Comparison of ENCODE assay signal across 7 mouse cellular contexts in the genomic region with DNA sequence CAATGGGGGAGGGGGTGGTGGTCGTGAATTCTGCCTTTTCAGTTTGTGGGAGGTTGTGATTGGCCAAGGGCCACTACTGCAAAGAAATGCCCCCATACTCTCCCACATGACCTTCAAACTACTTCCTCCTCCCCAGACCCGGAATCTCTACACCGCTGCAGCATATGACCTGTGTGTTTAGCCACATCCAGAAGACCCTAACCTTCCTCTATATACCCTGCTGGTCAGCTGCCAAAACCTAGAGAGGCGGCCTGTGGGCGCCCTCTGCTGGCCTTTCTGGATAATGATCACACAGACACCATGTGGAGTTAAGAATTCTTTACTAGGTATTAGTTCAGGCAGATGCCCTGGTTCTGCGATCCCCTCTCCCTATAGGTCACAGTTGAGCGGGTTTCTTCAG. TPM values are rescaled to one million over a fixed set of nuclear protein-coding genes. Genes with fewer than 3 reads are reported as not detected.
DNase-seq lines count a peak whose midpoint lies in the region; ATAC-seq and TF ChIP-seq lines count a peak whose summit lies in the region.

No protein-coding gene starts in this region.

- H3K9ac ChIP-seq in ES-E14 (ENCODE audit: insufficient read depth, low read depth, low read length, poor library complexity, severe bottlenecking), result no peak overlapping the region
- no peak overlapping the region for H3K9ac ChIP-seq in forebrain, embryonic 11.5 days (ENCODE audit: low read length)
- H3K9ac ChIP-seq in hindbrain, embryonic 11.5 days (ENCODE audit: low read depth, low read length), result no peak overlapping the region

- H3K4me1 ChIP-seq in ES-E14 (ENCODE audit: control insufficient read depth in 2 of 2, insufficient read depth in 2 of 2, low read length in 2 of 2, poor library complexity in 1 of 2), result no peaks in the 10 kb centered on the region; a peak in 1 of 4 replicates
- H3K4me1 ChIP-seq in forebrain, embryonic 11.5 days (replicated peaks; ENCODE audit: control insufficient read depth, insufficient read depth, low read length), result no peaks in the 10 kb centered on the region
- no peaks in the 10 kb centered on the region for H3K4me1 ChIP-seq in hindbrain, embryonic 11.5 days (replicated peaks; ENCODE audit: control insufficient read depth, insufficient read depth, low read length)

- no peak overlapping the region for H3K4me3 ChIP-seq in ES-E14 (ENCODE audit: insufficient read depth in 1 of 2, low read depth in 1 of 2, low read length in 2 of 2, poor library complexity in 1 of 2, severe bottlenecking in 1 of 2)
- no peak overlapping the region for H3K4me3 ChIP-seq in forebrain, embryonic 11.5 days (ENCODE audit: low read depth, low read length)
- no peak overlapping the region for H3K4me3 ChIP-seq in hindbrain, embryonic 11.5 days (ENCODE audit: low read depth, low read length)

- no peaks in the 10 kb centered on the region for H3K27me3 ChIP-seq in forebrain, embryonic 11.5 days (ENCODE audit: control insufficient read depth, insufficient read depth, low read length)
- no peaks in the 10 kb centered on the region for H3K27me3 ChIP-seq in hindbrain, embryonic 11.5 days (ENCODE audit: control insufficient read depth, insufficient read depth, low read length)

- H3K36me3 ChIP-seq in ES-E14 (ENCODE audit: control insufficient read depth, insufficient read depth, low read length, poor library complexity, severe bottlenecking), result peaks cover 16% of the 10 kb centered on the region
- no peaks in the 10 kb centered on the region; the same call in 1 of the 2 replicates for H3K36me3 ChIP-seq in forebrain, embryonic 11.5 days (ENCODE audit: control insufficient read depth, insufficient read depth, low read length)
- no peaks in the 10 kb centered on the region; the same call in 1 of the 2 replicates for H3K36me3 ChIP-seq in hindbrain, embryonic 11.5 days (ENCODE audit: control insufficient read depth, insufficient read depth, low read length)

- H3K27ac ChIP-seq in ES-E14 (ENCODE audit: insufficient read depth, low read depth, low read length, poor library complexity, severe bottlenecking), result no peak overlapping the region
- no peak overlapping the region for H3K27ac ChIP-seq in forebrain, embryonic 11.5 days (ENCODE audit: low read depth, low read length)
- H3K27ac ChIP-seq in hindbrain, embryonic 11.5 days (ENCODE audit: low read depth, low read length), result no peak overlapping the region

- no peak overlapping the region for H3K4me2 ChIP-seq in forebrain, embryonic 11.5 days (ENCODE audit: low read depth, low read length, severe bottlenecking)
- H3K4me2 ChIP-seq in hindbrain, embryonic 11.5 days (replicated peaks; ENCODE audit: low read depth, low read length), result no peak overlapping the region

- 40% methylated on average over 7 of the region's 7 CpGs for WGBS in forebrain, embryonic 11.5 days
- 41% methylated on average over 7 of the region's 7 CpGs for WGBS in hindbrain, embryonic 11.5 days

- peak; percentile 77 for ATAC-seq in forebrain, embryonic 11.5 days (replicated peaks; ENCODE audit: low FRiP score)
- ATAC-seq in hindbrain, embryonic 11.5 days (ENCODE audit: low FRiP score), result peak; percentile 69
- ATAC-seq in megakaryocyte-erythroid progenitor cell, adult 5-6 weeks (replicated peaks; ENCODE audit: low FRiP score, low TSS enrichment, poor library complexity, severe bottlenecking), result peak; percentile 51; the same call in 1 of the 2 replicates

- H3K9me3 ChIP-seq in ES-E14 (ENCODE audit: control insufficient read depth, insufficient read depth, low read depth, low read length), result no peaks in the 10 kb centered on the region
- no peaks in the 10 kb centered on the region for H3K9me3 ChIP-seq in forebrain, embryonic 11.5 days (ENCODE audit: control insufficient read depth, low read length)
- no peaks in the 10 kb centered on the region for H3K9me3 ChIP-seq in hindbrain, embryonic 11.5 days (ENCODE audit: control insufficient read depth, low read length)

- DNase-seq in ES-E14 (ENCODE audit: low read depth, low spot score), result peak; percentile 51
- peak; percentile 8 for DNase-seq in adrenal gland, adult 8-10 months
- DNase-seq in forebrain, embryonic 11.5 days (ENCODE audit: low spot score), result peak; percentile 80
- peak; percentile 85 for DNase-seq in hindbrain, embryonic 11.5 days (ENCODE audit: low spot score)
- peak; percentile 29 for DNase-seq in layer of hippocampus, adult 9-10 months (ENCODE audit: low spot score)
- peak; percentile 70 for DNase-seq in right cerebral cortex, postnatal 4 days

- in situ Hi-C loops in ES-E14 (cut with MboI; ENCODE audit: low sequenced_read_pairs in 2 of 2, unreplicated experiment in 2 of 2), result loop anchor here in 1 of 2 experiments (10.0 kb wide), 1 partner anchor 138 kb away; no protein-coding TSS in a partner anchor

TF ChIP-seq in ES-E14, 5 proteins besides CTCF, POLR2A, EP300 and RAD21:
- TF ChIP-seq MAFK (IDR thresholded peaks at IDR 0.05; ENCODE audit: insufficient read depth, low read depth, low read length), result no peak
- TF ChIP-seq ZC3H11A (IDR thresholded peaks at IDR 0.05; ENCODE audit: borderline replicate concordance, low read depth, low read length), result peak; percentile 80

RNA-seq across cellular contexts. Expression of a gene that starts 26.9 kb away (rescaled TPM):
- 162 and 206 TPM in 2 replicates for total RNA-seq in ES-E14 (2012; rRNA removed)
- total RNA-seq in adrenal gland, adult 8-10 months (2022), result 10 to 100 TPM in 3 of 4 experiments, 1 to 10 TPM in 1; 6.8 to 28.8 (median 12.0) TPM
- polyA plus RNA-seq in forebrain, embryonic 11.5 days (2014; fragmentation: Nextera tagmentation; extraction: Ambion mirVana), result 332 and 367 TPM in 2 replicates
- 311 and 319 TPM in 2 replicates for polyA plus RNA-seq in hindbrain, embryonic 11.5 days (2014; fragmentation: Nextera tagmentation; extraction: Ambion mirVana)
- total RNA-seq in megakaryocyte-erythroid progenitor cell, adult 5-6 weeks (2014; fragmentation: Nextera tagmentation), result 83.5 and 118 TPM in 2 replicates
- 222 and 272 TPM in 2 replicates for total RNA-seq in megakaryocyte-erythroid progenitor cell, adult 5-6 weeks (2017)

RNA-seq across cellular contexts. Expression of a gene that starts 32.6 kb away (rescaled TPM):
- total RNA-seq in ES-E14 (2012; rRNA removed), result 0.05 TPM in 1 of 2 replicates, not detected in the other
- 10 to 100 TPM; 12.4 to 20.0 (median 16.4) TPM for total RNA-seq in adrenal gland, adult 8-10 months (2022)
- 0.63 and 1.2 TPM in 2 replicates for polyA plus RNA-seq in forebrain, embryonic 11.5 days (2014; fragmentation: Nextera tagmentation; extraction: Ambion mirVana)
- polyA plus RNA-seq in hindbrain, embryonic 11.5 days (2014; fragmentation: Nextera tagmentation; extraction: Ambion mirVana), result 2.9 and 5.2 TPM in 2 replicates
- 0.79 and 1.5 TPM in 2 replicates for total RNA-seq in megakaryocyte-erythroid progenitor cell, adult 5-6 weeks (2014; fragmentation: Nextera tagmentation)
- 0.09 and 1.3 TPM in 2 replicates for total RNA-seq in megakaryocyte-erythroid progenitor cell, adult 5-6 weeks (2017)

Comparison
In these comparisons a context has a peak if more than half of its experiments do, and no peak if none do; other contexts are left out.
1. DNase-seq: peak in every context shown above with its lines; median percentile 85 in hindbrain, embryonic 11.5 days; 80 in forebrain, embryonic 11.5 days; 70 in right cerebral cortex, postnatal 4 days; 51 in ES-E14; 29 in layer of hippocampus, adult 9-10 months; 8 in adrenal gland, adult 8-10 months.
2. RNA of a gene that starts 32.6 kb away (total RNA-seq): 12.4 to 20.0 TPM in adrenal gland, adult 8-10 months; 0.09 to 1.5 TPM in megakaryocyte-erythroid progenitor cell, adult 5-6 weeks and 0.05 TPM in ES-E14; every median in the first group is over 4 times any median in the second.
3. Peak in every context shown above with its lines, with median percentiles within 50 percentile points of each other: ATAC-seq.